Comparison of ENCODE assay signal across 10 mouse cellular contexts in genomic region chr2:37788176-37788962, GRCm38 (mm10). TPM values are rescaled to one million over a fixed set of nuclear protein-coding genes. Genes with fewer than 3 reads are reported as not detected.
DNase-seq lines count a peak whose midpoint lies in the region; ATAC-seq lines count a peak whose summit lies in the region.
"Had no signal": no experiment of that assay in that cellular context is flagged by ENCODE, and none has a peak within 500 bp of the region (broad histone marks: within the 10 kb centered on the region; RNA-seq: fewer than 3 reads in every experiment).

No protein-coding gene starts in this region.

- peak; percentile 38 for ATAC-seq in hindbrain, embryonic 13.5 days (ENCODE audit: low FRiP score)

- H3K9ac ChIP-seq in hindbrain, embryonic 13.5 days, result no peak overlapping the region
- H3K9ac ChIP-seq: limb, embryonic 15.5 days had no signal

- H3K4me3 ChIP-seq in hindbrain, embryonic 13.5 days, result no peak overlapping the region
- no peak overlapping the region for H3K4me3 ChIP-seq in hindbrain, embryonic 10.5 days
- H3K4me3 ChIP-seq: limb, embryonic 15.5 days had no signal

- H3K4me1 ChIP-seq in hindbrain, embryonic 13.5 days (replicated peaks), result peaks cover 19% of the 10 kb centered on the region
- peaks cover 16% of the 10 kb centered on the region for H3K4me1 ChIP-seq in hindbrain, embryonic 10.5 days (replicated peaks)

- no peak for DNase-seq in hindbrain, embryonic 10.5 days (ENCODE audit: low spot score)
- DNase-seq in NIH3T3 (ENCODE audit: low read depth), result peak; percentile 63
- DNase-seq in cerebellum, adult 8-10 months, result peak; percentile 41
- DNase-seq in kidney, adult 9 months, result peak; percentile 58
- no peak for DNase-seq in left cerebral cortex, adult 11 months (ENCODE audit: low spot score)
- DNase-seq in spleen, adult 12 weeks (ENCODE audit: low spot score), result no peak
- DNase-seq in gastrocnemius, postnatal 14 days, result no peak
- DNase-seq: thymus, postnatal 36 days had no signal

- H3K9me3 ChIP-seq in hindbrain, embryonic 13.5 days, result no peaks in the 10 kb centered on the region
- H3K9me3 ChIP-seq in hindbrain, embryonic 10.5 days, result no peaks in the 10 kb centered on the region
- H3K9me3 ChIP-seq: limb, embryonic 15.5 days had no signal

- no peak overlapping the region for H3K4me2 ChIP-seq in hindbrain, embryonic 13.5 days
- H3K4me2 ChIP-seq: limb, embryonic 15.5 days had no signal

- WGBS in hindbrain, embryonic 13.5 days, result 79% methylated on average over 7 of the region's 7 CpGs
- 83% methylated on average over 7 of the region's 7 CpGs for WGBS in hindbrain, embryonic 10.5 days

- peaks cover 5% of the 10 kb centered on the region; the same call in 1 of the 2 replicates for H3K36me3 ChIP-seq in hindbrain, embryonic 13.5 days
- H3K36me3 ChIP-seq in hindbrain, embryonic 10.5 days, result peaks cover 98% of the 10 kb centered on the region
- H3K36me3 ChIP-seq: limb, embryonic 15.5 days had no signal

- no peak overlapping the region for H3K27ac ChIP-seq in hindbrain, embryonic 13.5 days
- no peak overlapping the region for H3K27ac ChIP-seq in hindbrain, embryonic 10.5 days
- H3K27ac ChIP-seq: limb, embryonic 15.5 days had no signal

- H3K27me3 ChIP-seq in hindbrain, embryonic 13.5 days, result peaks cover 16% of the 10 kb centered on the region
- H3K27me3 ChIP-seq in hindbrain, embryonic 10.5 days (ENCODE audit: insufficient read depth, poor library complexity, severe bottlenecking), result peaks cover 54% of the 10 kb centered on the region

- intact Hi-C loops in gastrocnemius, postnatal 14 days (cut with DNase I; ENCODE audit: low total_unique reads), result no loop called here

RNA-seq across cellular contexts. Expression of gene Crb2, which starts 12.3 kb away (rescaled TPM):
- polyA plus RNA-seq in hindbrain, embryonic 13.5 days (2015; fragmentation: Nextera tagmentation; extraction: Ambion mirVana), result 6.8 and 7.5 TPM in 2 replicates
- 19.5 and 20.5 TPM in 2 replicates for polyA plus RNA-seq in hindbrain, embryonic 10.5 days (2016; fragmentation: Nextera tagmentation; extraction: Ambion mirVana)
- total RNA-seq in gastrocnemius, postnatal 14 days (2021), result under 1 TPM; 0.11 to 0.12 TPM

Comparison
In these comparisons a context has a peak if more than half of its experiments do, and no peak if none do; other contexts are left out.
1. DNase-seq: peak in NIH3T3 (single experiment), cerebellum, adult 8-10 months (single experiment) and kidney, adult 9 months (single experiment); none in hindbrain, embryonic 10.5 days (single experiment), left cerebral cortex, adult 11 months (single experiment), spleen, adult 12 weeks (single experiment) and gastrocnemius, postnatal 14 days (single experiment).